Mouse (Mus musculus) small intestine, adult 2 months (tissue): ENCODE results near the gene Pdcd1lg2. TPM values are rescaled to one million over a fixed set of nuclear protein-coding genes. Genes with fewer than 3 reads are reported as not detected.

Source experiments
- H3K27ac ChIP-seq: fragments of 200-500 bp; 2 replicates; pipeline ENCODE4 v1.5.1; 2012; ENCODE audit warnings: low read depth, low read length, control low read depth, inconsistent platforms; ENCODE audit not compliant: insufficient read depth
- H3K27me3 ChIP-seq: fragments of 200-500 bp; 2 replicates; pipeline ENCODE4 v1.6.1; 2012; ENCODE audit warnings: mild to moderate bottlenecking, moderate library complexity, low read length, inconsistent platforms; ENCODE audit not compliant: control insufficient read depth, insufficient read depth
- H3K36me3 ChIP-seq: fragments of 200-500 bp; 2 replicates; pipeline ENCODE4 v1.6.1; 2012; ENCODE audit warnings: mild to moderate bottlenecking, low read length, control low read depth, inconsistent platforms; ENCODE audit not compliant: control insufficient read depth, insufficient read depth
- H3K4me1 ChIP-seq: fragments of 200-500 bp; 2 replicates; pipeline ENCODE4 v1.6.1; 2012; ENCODE audit warnings: low read length, inconsistent platforms, mixed read lengths; ENCODE audit not compliant: control insufficient read depth, insufficient read depth, insufficient read length
- H3K4me3 ChIP-seq: fragments of 200-500 bp; 2 replicates; pipeline ENCODE4 v1.5.1; 2012; ENCODE audit warnings: low read depth, mild to moderate bottlenecking, control low read depth, inconsistent platforms, low read length, moderate library complexity
- CTCF ChIP-seq: fragments of 200-500 bp; IDR thresholded peaks from 2 replicates; pipeline ENCODE4 v1.5.1; 2012; ENCODE audit warnings: low read depth, mild to moderate bottlenecking, control low read depth, inconsistent platforms, low read length, moderate library complexity, mixed read lengths; ENCODE audit not compliant: insufficient replicate concordance, insufficient read length; ENCODE audit errors: extremely low read depth
- POLR2A ChIP-seq: fragments of 200-500 bp; IDR thresholded peaks from 2 replicates; pipeline ENCODE4 v1.6.1; 2012; ENCODE audit warnings: low read depth, mild to moderate bottlenecking, control low read depth, inconsistent platforms, low read length, moderate library complexity
- WGBS: fragments of 180-500 bp; shearing (Covaris S2); methylation state at CpG from one replicate; pipeline ENCODE4 v1.1.7; 2018; 5-methylcytosine and 5-hydroxymethylcytosine counted together
- polyA plus RNA-seq: library from polyadenylated mRNA; depleted of rRNA; stranded (reverse); fragments of >200 nt; gene quantifications from 2 replicates; pipeline ENCODE4 v1.2.3, GENCODE M21; 2012; rRNA removed

Pdcd1lg2 gene
- polyA plus RNA-seq, 1 experiment: 0.33 TPM

GRCm38 (mm10) chr19:29515991-29516390 is 105.3 kb downstream of the Pdcd1lg2 start:
- 85% methylated on average over 10 of the region's 10 CpGs for WGBS

GRCm38 (mm10) chr19:29518409-29518808 is 107.7 kb downstream of the Pdcd1lg2 start:
- no peak overlapping the region for H3K27ac ChIP-seq
- TF ChIP-seq CTCF: no peak
- no peak for TF ChIP-seq POLR2A
- H3K36me3 ChIP-seq: no peaks in the 10 kb centered on the region
- no peaks in the 10 kb centered on the region for H3K27me3 ChIP-seq
- no peak overlapping the region for H3K4me3 ChIP-seq
- WGBS: 60% methylated on average over 7 of the region's 7 CpGs
- H3K4me1 ChIP-seq: peaks cover 2% of the 10 kb centered on the region

More at GRCm38 (mm10) chr19:29515991-29516390, 105.3 kb downstream of the Pdcd1lg2 start:
- Histone ChIP-seq H3K27ac (no peak overlapping the region), H3K4me3 (no peak overlapping the region), H3K4me1 (peaks cover 3% of the 10 kb centered on the region), H3K27me3 (no peaks in the 10 kb centered on the region), H3K36me3 (no peaks in the 10 kb centered on the region)
- no peak for TF ChIP-seq POLR2A
- TF ChIP-seq CTCF: no peak

- Histone ChIP-seq H3K27ac (no peak overlapping the region), H3K4me1 (peaks cover 2% of the 10 kb centered on the region), H3K36me3 (no peaks in the 10 kb centered on the region), H3K27me3 (no peaks in the 10 kb centered on the region), H3K4me3 (no peak overlapping the region)
- WGBS: 69% methylated on average over 4 of the region's 4 CpGs
- TF ChIP-seq CTCF (no peak), POLR2A (no peak)
These were observed 108.2 kb downstream of the Pdcd1lg2 start for GRCm38 (mm10) chr19:29518922-29519321.

Other genes with a start within 250 kb of the Pdcd1lg2 start
- gene Jak2, start 159.1 kb upstream of the Pdcd1lg2 start, polyA plus RNA-seq: 4.0 and 14.5 TPM in 2 replicates
- 6.8 and 7.1 TPM in 2 replicates for gene Insl6, start 85.6 kb upstream of the Pdcd1lg2 start, polyA plus RNA-seq
- gene Rln1, start 76.2 kb upstream of the Pdcd1lg2 start, polyA plus RNA-seq: not detected in 2 replicates
- gene Plgrkt, start 43.5 kb upstream of the Pdcd1lg2 start, polyA plus RNA-seq: 12.1 and 25.6 TPM in 2 replicates
- 0.86 and 3.7 TPM in 2 replicates for gene Cd274, start 43.5 kb upstream of the Pdcd1lg2 start, polyA plus RNA-seq
- gene Ric1, start 111.4 kb downstream of the Pdcd1lg2 start, polyA plus RNA-seq: 4.1 and 6.7 TPM in 2 replicates
- 8.5 and 9.4 TPM in 2 replicates for gene Ermp1, start 237.5 kb downstream of the Pdcd1lg2 start, polyA plus RNA-seq